Mouse (Mus musculus) MEL (cell line): ENCODE measurements at regions not wholly inside any gene's neighbourhood (a gene's known extent, or its start where the extent isn't known, plus 50 kb on each side); places are given as distances from the start of the nearest gene placed in this dataset.

Experiments
- DNase-seq: peaks from one replicate; pipeline ENCODE4 v3.0.0; 2011; ENCODE audit warnings: low read depth, low spot score
- H3K27ac ChIP-seq: 2 replicates; pipeline ENCODE4 v1.5.1; 2012; ENCODE audit warnings: low read depth, mild to moderate bottlenecking, control low read depth, low read length, moderate library complexity; ENCODE audit not compliant: control insufficient read depth
- H3K27me3 ChIP-seq, 2 experiments: fragments of 150-350 bp in 1 of 2; sonication (generic) in 1 of 2; 2 replicates each; pipeline ENCODE4 v1.6.1; 2012; ENCODE audit warnings: low read length in 2 of 2, mild to moderate bottlenecking in 2 of 2, improper control_type of control experiment in 1 of 2, moderate library complexity in 1 of 2; ENCODE audit not compliant: insufficient read depth in 2 of 2, control insufficient read depth in 1 of 2
- H3K36me3 ChIP-seq, 2 experiments: 2 replicates each; pipeline ENCODE4 v1.6.1; 2012 to 2014; ENCODE audit warnings: low read length in 2 of 2, improper control_type of control experiment in 1 of 2, inconsistent platforms in 1 of 2, mild to moderate bottlenecking in 1 of 2; ENCODE audit not compliant: insufficient read depth in 2 of 2, control insufficient read depth in 1 of 2
- H3K4me1 ChIP-seq, 2 experiments: fragments of 150-350 bp in 1 of 2; sonication (generic) in 1 of 2; 2 replicates each; pipeline ENCODE4 v1.6.1; 2012; ENCODE audit warnings: low read length in 2 of 2, improper control_type of control experiment in 1 of 2, mild to moderate bottlenecking in 1 of 2; ENCODE audit not compliant: insufficient read depth in 2 of 2, control insufficient read depth in 1 of 2
- H3K4me3 ChIP-seq, 2 experiments: fragments of 150-350 bp in 1 of 2; sonication (generic) in 1 of 2; 2 replicates each; pipeline ENCODE4 v1.5.1; 2012; ENCODE audit warnings: low read depth in 2 of 2, low read length in 2 of 2, mild to moderate bottlenecking in 2 of 2, moderate library complexity in 2 of 2, control low read depth in 1 of 2, improper control_type of control experiment in 1 of 2; ENCODE audit not compliant: control insufficient read depth in 1 of 2, insufficient read depth in 1 of 2
- H3K79me2 ChIP-seq: 2 replicates; pipeline ENCODE4 v1.6.1; 2012; ENCODE audit warnings: mild to moderate bottlenecking, low read length, moderate library complexity; ENCODE audit not compliant: control insufficient read depth, poor library complexity, insufficient read depth
- H3K9ac ChIP-seq: 2 replicates; pipeline ENCODE4 v1.6.1; 2012; ENCODE audit warnings: low read depth, mild to moderate bottlenecking, control low read depth, low read length, moderate library complexity; ENCODE audit not compliant: control insufficient read depth, poor library complexity, severe bottlenecking
- H3K9me3 ChIP-seq: fragments of 150-350 bp; sonication (generic); replicated peaks from 2 replicates; pipeline ENCODE4 v1.6.1; 2012; ENCODE audit warnings: mild to moderate bottlenecking, low read length, improper control_type of control experiment, moderate library complexity; ENCODE audit not compliant: insufficient read depth
- BHLHE40 ChIP-seq: IDR thresholded peaks from 2 replicates; pipeline ENCODE4 v1.6.1; 2012; ENCODE audit warnings: low read depth, mild to moderate bottlenecking, inconsistent platforms, low read length, improper control_type of control experiment, borderline replicate concordance
- CHD2 ChIP-seq: IDR thresholded peaks from 2 replicates; pipeline ENCODE4 v1.6.1; 2011; ENCODE audit warnings: low read length, improper control_type of control experiment
- CTCF ChIP-seq, 3 experiments: IDR thresholded peaks in 2 of 3; conservative IDR thresholded peaks in 1 of 3; 2 replicates each; pipeline ENCODE4 v1.5.1; 2011 to 2012; ENCODE audit warnings: low read length in 3 of 3, low read depth in 2 of 3, mild to moderate bottlenecking in 2 of 3, improper control_type of control experiment in 1 of 3, inconsistent platforms in 1 of 3, mixed read lengths in 1 of 3, moderate library complexity in 1 of 3; ENCODE audit not compliant: control insufficient read depth in 1 of 3, insufficient read depth in 1 of 3, poor library complexity in 1 of 3, severe bottlenecking in 1 of 3
- E2F4 ChIP-seq: IDR thresholded peaks from 2 replicates; pipeline ENCODE4 v1.6.1; 2011; ENCODE audit warnings: low read depth, low read length, improper control_type of control experiment, borderline replicate concordance
- ELF1 ChIP-seq: IDR thresholded peaks from 2 replicates; pipeline ENCODE4 v1.6.1; 2014; ENCODE audit warnings: low read depth, mild to moderate bottlenecking, inconsistent platforms, low read length, improper control_type of control experiment, moderate library complexity
- ETS1 ChIP-seq: IDR thresholded peaks from 2 replicates; pipeline ENCODE4 v1.6.1; 2012; ENCODE audit warnings: low read depth, mild to moderate bottlenecking, inconsistent platforms, low read length, improper control_type of control experiment, moderate library complexity
- GABPA ChIP-seq: IDR thresholded peaks from 2 replicates; pipeline ENCODE4 v1.6.1; 2012; ENCODE audit warnings: low read depth, mild to moderate bottlenecking, inconsistent platforms, low read length, improper control_type of control experiment, moderate library complexity
- GATA1 ChIP-seq: IDR thresholded peaks from 2 replicates; pipeline ENCODE4 v1.6.1; 2011; ENCODE audit warnings: low read depth, low read length, improper control_type of control experiment
- HCFC1 ChIP-seq: IDR thresholded peaks from 2 replicates; pipeline ENCODE4 v1.6.1; 2012; ENCODE audit warnings: low read depth, mild to moderate bottlenecking, inconsistent platforms, low read length, improper control_type of control experiment, moderate library complexity
- MAFK ChIP-seq: IDR thresholded peaks from 2 replicates; pipeline ENCODE4 v1.6.1; 2011; ENCODE audit warnings: low read depth, mild to moderate bottlenecking, low read length, improper control_type of control experiment, borderline replicate concordance
- MAZ ChIP-seq: IDR thresholded peaks from 2 replicates; pipeline ENCODE4 v1.6.1; 2012; ENCODE audit warnings: low read depth, mild to moderate bottlenecking, inconsistent platforms, low read length, improper control_type of control experiment
- MEF2A ChIP-seq: IDR thresholded peaks from 2 replicates; pipeline ENCODE4 v1.6.1; 2014; ENCODE audit warnings: low read depth, mild to moderate bottlenecking, inconsistent platforms, low read length, improper control_type of control experiment; ENCODE audit not compliant: poor library complexity, insufficient replicate concordance, severe bottlenecking; ENCODE audit errors: extremely low read depth
- MXI1 ChIP-seq: IDR thresholded peaks from 2 replicates; pipeline ENCODE4 v1.6.1; 2011; ENCODE audit warnings: mild to moderate bottlenecking, low read depth, low read length, improper control_type of control experiment
- MYB ChIP-seq: IDR thresholded peaks from 2 replicates; pipeline ENCODE4 v1.6.1; 2011; ENCODE audit warnings: mild to moderate bottlenecking, low read depth, low read length, improper control_type of control experiment
- NELFE ChIP-seq: IDR thresholded peaks from 2 replicates; pipeline ENCODE4 v1.6.1; 2011; ENCODE audit warnings: low read depth, low read length, improper control_type of control experiment
- NRF1 ChIP-seq: IDR thresholded peaks from 2 replicates; pipeline ENCODE4 v1.6.1; 2014; ENCODE audit warnings: low read depth, mild to moderate bottlenecking, inconsistent platforms, low read length, improper control_type of control experiment, moderate library complexity; ENCODE audit not compliant: poor library complexity, insufficient read depth, severe bottlenecking
- POLR2AphosphoS5 ChIP-seq: IDR thresholded peaks from 2 replicates; pipeline ENCODE4 v1.6.1; 2012; ENCODE audit warnings: low read depth, borderline replicate concordance, mild to moderate bottlenecking, inconsistent platforms, low read length, moderate library complexity, mixed read lengths
- RAD21 ChIP-seq: IDR thresholded peaks from 2 replicates; pipeline ENCODE4 v1.6.1; 2011; ENCODE audit warnings: mild to moderate bottlenecking, low read depth, low read length, improper control_type of control experiment
- SIN3A ChIP-seq: IDR thresholded peaks from 2 replicates; pipeline ENCODE4 v1.6.1; 2012; ENCODE audit warnings: low read length, improper control_type of control experiment, inconsistent platforms
- TBP ChIP-seq: IDR thresholded peaks from 2 replicates; pipeline ENCODE4 v1.8.0; 2011; ENCODE audit warnings: low read depth, low read length, improper control_type of control experiment
- TCF12 ChIP-seq: IDR thresholded peaks from 2 replicates; pipeline ENCODE4 v1.6.1; 2014; ENCODE audit warnings: low read depth, mild to moderate bottlenecking, inconsistent platforms, low read length, improper control_type of control experiment, moderate library complexity
- UBTF ChIP-seq: IDR thresholded peaks from 2 replicates; pipeline ENCODE4 v1.6.1; 2012; ENCODE audit warnings: low read depth, mild to moderate bottlenecking, inconsistent platforms, low read length, improper control_type of control experiment, moderate library complexity, borderline replicate concordance; ENCODE audit not compliant: insufficient read depth
- ZC3H11A ChIP-seq: IDR thresholded peaks from 2 replicates; pipeline ENCODE4 v1.6.1; 2012; ENCODE audit warnings: low read depth, mild to moderate bottlenecking, inconsistent platforms, low read length, improper control_type of control experiment
- ZMIZ1 ChIP-seq: IDR thresholded peaks from 2 replicates; pipeline ENCODE4 v1.6.1; 2012; ENCODE audit warnings: low read depth, mild to moderate bottlenecking, inconsistent platforms, low read length, improper control_type of control experiment, moderate library complexity
- ZNF384 ChIP-seq: IDR thresholded peaks from 2 replicates; pipeline ENCODE4 v1.6.1; 2012; ENCODE audit warnings: low read depth, mild to moderate bottlenecking, inconsistent platforms, low read length, improper control_type of control experiment

- no peaks in the 10 kb centered on the region for H3K4me1 ChIP-seq
- no peak for DNase-seq
- no peaks in the 10 kb centered on the region for H3K36me3 ChIP-seq
- no peak overlapping the region for H3K27ac ChIP-seq
- H3K9me3 ChIP-seq = no peaks in the 10 kb centered on the region
- no peaks in the 10 kb centered on the region for H3K27me3 ChIP-seq
- H3K4me3 ChIP-seq = no peak overlapping the region
- H3K9ac ChIP-seq = no peak overlapping the region
- no peaks in the 10 kb centered on the region for H3K79me2 ChIP-seq
- TF ChIP-seq MXI1 (no peak), GATA1 (no peak), ZNF384 (no peak), MAFK (no peak), ZC3H11A (no peak), TBP (no peak), ELF1 (no peak), GABPA (no peak), TCF12 (no peak), E2F4 (no peak), SIN3A (no peak), HCFC1 (no peak)
These were observed 341.4 kb downstream of the Gm49356 start for GRCm38 (mm10) chr15:59230536-59230935.

- no peak for DNase-seq
- Histone ChIP-seq H3K4me3 (no peak overlapping the region), H3K4me1 (no peaks in the 10 kb centered on the region), H3K9ac (no peak overlapping the region), H3K27ac (no peak overlapping the region), H3K9me3 (no peaks in the 10 kb centered on the region), H3K79me2 (no peaks in the 10 kb centered on the region), H3K36me3 (no peaks in the 10 kb centered on the region), H3K27me3 (no peaks in the 10 kb centered on the region)
- no peak for TF ChIP-seq POLR2AphosphoS5
- no peak for TF ChIP-seq ZMIZ1
- TF ChIP-seq CTCF (IDR thresholded peaks at IDR 0.05 in 2 of 3, conservative IDR thresholded peaks at IDR 0.05 in 1 of 3; ENCODE audit: control insufficient read depth in 1 of 3, insufficient read depth in 1 of 3, low read depth in 2 of 3, low read length in 3 of 3, poor library complexity in 1 of 3, severe bottlenecking in 1 of 3) = no peak
- no peak for TF ChIP-seq BHLHE40
- no peak for TF ChIP-seq GATA1
- no peak for TF ChIP-seq MAZ
- no peak for TF ChIP-seq MEF2A
- no peak for TF ChIP-seq ZC3H11A
- no peak for TF ChIP-seq ELF1
- no peak for TF ChIP-seq NRF1
- no peak for TF ChIP-seq NELFE
- no peak for TF ChIP-seq ETS1
- no peak for TF ChIP-seq UBTF
- TF ChIP-seq MYB = no peak
- no peak for TF ChIP-seq TBP
- no peak for TF ChIP-seq SIN3A
- no peak for TF ChIP-seq CHD2
- no peak for TF ChIP-seq TCF12
- no peak for TF ChIP-seq RAD21
- TF ChIP-seq MAFK = no peak
These were observed 342.6 kb downstream of the Gm49356 start for GRCm38 (mm10) chr15:59231703-59232102.
